ENCODE assay signal across 9 mouse cellular contexts in the genomic region with DNA sequence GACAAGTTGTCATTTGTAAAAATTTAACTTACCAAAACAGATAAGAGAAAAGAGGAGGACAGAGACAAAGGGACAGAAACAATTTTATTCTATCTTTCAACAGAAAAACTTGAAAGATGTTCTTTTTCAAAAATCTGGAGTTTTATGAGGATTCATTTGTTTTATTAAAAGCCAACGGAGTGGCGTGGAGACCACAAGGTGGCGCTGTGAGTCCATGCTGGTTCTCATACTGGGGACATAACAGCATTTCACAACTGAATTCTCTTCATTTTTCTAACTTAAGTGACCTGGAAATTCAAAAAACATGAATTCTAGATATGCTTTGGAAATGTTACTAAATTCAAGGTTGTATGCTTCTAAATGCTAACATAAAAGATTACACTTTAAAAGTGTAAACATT. TPM values are rescaled to one million over a fixed set of nuclear protein-coding genes. Genes with fewer than 3 reads are reported as not detected.
DNase-seq lines count a peak whose midpoint lies in the region; ATAC-seq and TF ChIP-seq lines count a peak whose summit lies in the region.
"Had no signal": no experiment of that assay in that cellular context is flagged by ENCODE, and none has a peak within 500 bp of the region (broad histone marks: within the 10 kb centered on the region; RNA-seq: fewer than 3 reads in every experiment).

No protein-coding gene starts in this region.

- peak; percentile 86 for DNase-seq in intestine, embryonic 14.5 days (ENCODE audit: low spot score)
- peak; percentile 80 for DNase-seq in adrenal gland, postnatal 25 days
- DNase-seq in fibroblast of lung, adult 2 months (ENCODE audit: low read depth), result peak; percentile 40
- peak; percentile 37 to 87 for DNase-seq in layer of hippocampus, postnatal 25 days (ENCODE audit: extremely low spot score in 1 of 2, low spot score in 1 of 2)
- DNase-seq in neural tube, embryonic 11.5 days (ENCODE audit: low spot score), result peak; percentile 46
- peak; percentile 18 to 74 for DNase-seq in urinary bladder, postnatal 4 days (ENCODE audit: low spot score in 2 of 2)

- H3K27ac ChIP-seq in intestine, embryonic 14.5 days (ENCODE audit: low read depth), result no peak overlapping the region
- no peak overlapping the region for H3K27ac ChIP-seq in intestine, embryonic 15.5 days
- H3K27ac ChIP-seq in neural tube, embryonic 11.5 days (ENCODE audit: low read depth, low read length), result no peak overlapping the region

- no peak overlapping the region for H3K9ac ChIP-seq in intestine, embryonic 14.5 days (ENCODE audit: low read length)
- H3K9ac ChIP-seq in intestine, embryonic 15.5 days, result no peak overlapping the region
- H3K9ac ChIP-seq in neural tube, embryonic 11.5 days (ENCODE audit: low read length), result no peak overlapping the region

- 0 out of 2 replicates have a peak, but pooled peaks cover 4% of the 10 kb centered on the region for H3K4me1 ChIP-seq in intestine, embryonic 14.5 days (replicated peaks; ENCODE audit: control insufficient read depth, insufficient read depth, low read length)
- no peaks in the 10 kb centered on the region for H3K4me1 ChIP-seq in intestine, embryonic 15.5 days (replicated peaks)
- no peaks in the 10 kb centered on the region for H3K4me1 ChIP-seq in E14TG2a.4 (replicated peaks; ENCODE audit: low read depth, low read length)
- no peaks in the 10 kb centered on the region for H3K4me1 ChIP-seq in neural tube, embryonic 11.5 days (ENCODE audit: control insufficient read depth, insufficient read depth, low read length)

- H3K4me3 ChIP-seq in intestine, embryonic 14.5 days (ENCODE audit: low read depth, low read length), result no peak overlapping the region
- H3K4me3 ChIP-seq in intestine, embryonic 15.5 days (replicated peaks), result no peak overlapping the region
- no peak overlapping the region for H3K4me3 ChIP-seq in E14TG2a.4 (replicated peaks; ENCODE audit: low read length)
- H3K4me3 ChIP-seq in neural tube, embryonic 11.5 days (ENCODE audit: low read depth, low read length), result no peak overlapping the region
- H3K4me3 ChIP-seq: myocyte had no signal

- no peak for ATAC-seq in intestine, embryonic 14.5 days (replicated peaks; ENCODE audit: low FRiP score, low TSS enrichment, low read depth)
- no peak for ATAC-seq in intestine, embryonic 15.5 days
- no peak for ATAC-seq in neural tube, embryonic 11.5 days (ENCODE audit: insufficient read depth, low FRiP score, low TSS enrichment)

- no peak overlapping the region for H3K4me2 ChIP-seq in intestine, embryonic 14.5 days (ENCODE audit: low read length)
- H3K4me2 ChIP-seq in intestine, embryonic 15.5 days (replicated peaks), result no peak overlapping the region
- H3K4me2 ChIP-seq in neural tube, embryonic 11.5 days (ENCODE audit: low read depth), result no peak overlapping the region

- peak; percentile 81 for TF ChIP-seq CTCF in E14TG2a.4 (conservative IDR thresholded peaks at IDR 0.05; ENCODE audit: low read length)

- peaks cover 15% of the 10 kb centered on the region for H3K36me3 ChIP-seq in intestine, embryonic 14.5 days (ENCODE audit: control insufficient read depth, insufficient read depth, low read length)
- no peaks in the 10 kb centered on the region for H3K36me3 ChIP-seq in intestine, embryonic 15.5 days
- H3K36me3 ChIP-seq in E14TG2a.4 (ENCODE audit: insufficient read depth, low read length), result peaks cover 18% of the 10 kb centered on the region
- 0 out of 2 replicates have a peak, but pooled peaks cover 2% of the 10 kb centered on the region for H3K36me3 ChIP-seq in neural tube, embryonic 11.5 days (ENCODE audit: control insufficient read depth, insufficient read depth, low read length)

- no peaks in the 10 kb centered on the region for H3K9me3 ChIP-seq in intestine, embryonic 14.5 days (ENCODE audit: control insufficient read depth, low read length)
- no peaks in the 10 kb centered on the region for H3K9me3 ChIP-seq in intestine, embryonic 15.5 days
- no peaks in the 10 kb centered on the region for H3K9me3 ChIP-seq in E14TG2a.4 (ENCODE audit: low read length)
- no peaks in the 10 kb centered on the region for H3K9me3 ChIP-seq in neural tube, embryonic 11.5 days (ENCODE audit: control insufficient read depth, low read length)

- H3K27me3 ChIP-seq in intestine, embryonic 14.5 days (replicated peaks; ENCODE audit: control insufficient read depth, insufficient read depth, low read length), result no peaks in the 10 kb centered on the region
- H3K27me3 ChIP-seq in intestine, embryonic 15.5 days (replicated peaks), result no peaks in the 10 kb centered on the region
- no peaks in the 10 kb centered on the region for H3K27me3 ChIP-seq in E14TG2a.4 (ENCODE audit: insufficient read depth, low read length)
- no peaks in the 10 kb centered on the region for H3K27me3 ChIP-seq in neural tube, embryonic 11.5 days (ENCODE audit: control insufficient read depth, insufficient read depth, low read length)

- 3% methylated on average over 3 of the region's 3 CpGs for WGBS in intestine, embryonic 14.5 days
- 6% methylated on average over 3 of the region's 3 CpGs for WGBS in intestine, embryonic 15.5 days
- WGBS in neural tube, embryonic 11.5 days, result 10% methylated on average over 3 of the region's 3 CpGs

RNA-seq across cellular contexts. Expression of a gene that starts 20.5 kb away (rescaled TPM):
- polyA plus RNA-seq in intestine, embryonic 14.5 days (2014; fragmentation: Nextera tagmentation; extraction: Ambion mirVana), result 31.7 and 35.7 TPM in 2 replicates
- polyA plus RNA-seq in intestine, embryonic 15.5 days (2015; fragmentation: Nextera tagmentation; extraction: Ambion mirVana), result 28.7 and 31.5 TPM in 2 replicates
- 29.4 and 32.2 TPM in 2 replicates for total RNA-seq in adrenal gland, postnatal 25 days (2021)
- 10 to 100 TPM; 18.7 to 26.3 TPM for total RNA-seq in layer of hippocampus, postnatal 25 days (2021)
- 28.8 and 32.1 TPM in 2 replicates for polyA plus RNA-seq in neural tube, embryonic 11.5 days (2014; fragmentation: Nextera tagmentation; extraction: Ambion mirVana)

RNA-seq across cellular contexts. Expression of a gene that starts 20.5 kb away (rescaled TPM):
- polyA plus RNA-seq in intestine, embryonic 14.5 days (2014; fragmentation: Nextera tagmentation; extraction: Ambion mirVana), result 35.1 and 37.4 TPM in 2 replicates
- 40.4 and 41.6 TPM in 2 replicates for polyA plus RNA-seq in intestine, embryonic 15.5 days (2015; fragmentation: Nextera tagmentation; extraction: Ambion mirVana)
- total RNA-seq in adrenal gland, postnatal 25 days (2021), result 53.2 and 57.3 TPM in 2 replicates
- 10 to 100 TPM; 28.6 to 35.2 TPM for total RNA-seq in layer of hippocampus, postnatal 25 days (2021)
- 37.0 and 42.3 TPM in 2 replicates for polyA plus RNA-seq in neural tube, embryonic 11.5 days (2014; fragmentation: Nextera tagmentation; extraction: Ambion mirVana)
